Mouse (Mus musculus) CD4-positive, CD25-positive, alpha-beta regulatory T cell, adult 2 months (primary cell): ENCODE results near the gene March5.
A peak's percentile ranks its signal among the peaks of the same experiment; 100 is the strongest.

Experiments
- DNase-seq: peaks from one replicate; pipeline ENCODE4 v3.0.0-alpha.2; 2012; ENCODE audit warnings: low read depth, low spot score

The March5 gene

DNA sequence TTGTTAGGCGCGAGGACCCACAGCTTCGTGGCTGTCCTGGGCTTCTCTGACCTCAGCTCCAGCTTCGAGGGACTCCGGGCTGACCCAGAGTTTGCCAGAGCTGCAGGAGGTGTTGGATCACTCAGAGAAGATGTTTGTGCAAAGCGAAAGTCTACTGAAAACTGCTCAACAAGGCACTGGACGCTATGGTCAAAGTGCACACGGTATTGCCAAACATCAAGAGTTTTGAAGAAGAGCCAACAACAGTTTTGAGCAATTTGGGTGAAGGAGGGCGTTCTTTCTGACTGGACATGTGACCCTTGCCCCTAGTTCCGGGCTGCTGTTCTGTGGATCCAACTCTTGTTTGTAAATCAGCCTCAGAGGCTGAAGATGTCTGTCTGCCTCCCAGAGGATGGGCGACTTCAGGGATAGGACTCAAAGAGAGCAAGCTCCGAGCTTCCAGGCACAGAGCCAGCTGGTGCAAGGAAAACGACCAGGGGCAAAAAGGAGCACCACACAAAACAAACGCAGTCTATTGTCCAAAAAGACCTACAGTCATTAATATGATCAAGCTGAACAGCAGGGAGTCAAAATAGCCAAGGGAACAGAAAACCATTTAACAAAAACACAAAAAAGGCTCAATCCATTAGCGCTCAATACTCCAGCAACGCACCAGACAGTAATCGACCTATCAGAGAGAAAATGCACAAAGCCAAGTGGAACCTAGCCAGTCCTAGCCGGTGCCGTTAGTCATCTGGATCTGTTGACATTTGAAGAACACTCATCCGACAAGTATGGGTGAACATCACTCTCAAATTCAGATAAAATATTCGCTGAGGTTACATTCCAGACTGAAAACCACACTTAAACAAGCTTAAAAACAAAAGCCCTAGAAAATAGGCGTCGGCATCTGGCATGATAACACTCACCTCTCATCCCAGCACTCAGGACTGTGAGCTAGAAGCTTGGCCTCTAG is 56.9 kb downstream of the March5 start:
- DNase-seq: no peak

DNA sequence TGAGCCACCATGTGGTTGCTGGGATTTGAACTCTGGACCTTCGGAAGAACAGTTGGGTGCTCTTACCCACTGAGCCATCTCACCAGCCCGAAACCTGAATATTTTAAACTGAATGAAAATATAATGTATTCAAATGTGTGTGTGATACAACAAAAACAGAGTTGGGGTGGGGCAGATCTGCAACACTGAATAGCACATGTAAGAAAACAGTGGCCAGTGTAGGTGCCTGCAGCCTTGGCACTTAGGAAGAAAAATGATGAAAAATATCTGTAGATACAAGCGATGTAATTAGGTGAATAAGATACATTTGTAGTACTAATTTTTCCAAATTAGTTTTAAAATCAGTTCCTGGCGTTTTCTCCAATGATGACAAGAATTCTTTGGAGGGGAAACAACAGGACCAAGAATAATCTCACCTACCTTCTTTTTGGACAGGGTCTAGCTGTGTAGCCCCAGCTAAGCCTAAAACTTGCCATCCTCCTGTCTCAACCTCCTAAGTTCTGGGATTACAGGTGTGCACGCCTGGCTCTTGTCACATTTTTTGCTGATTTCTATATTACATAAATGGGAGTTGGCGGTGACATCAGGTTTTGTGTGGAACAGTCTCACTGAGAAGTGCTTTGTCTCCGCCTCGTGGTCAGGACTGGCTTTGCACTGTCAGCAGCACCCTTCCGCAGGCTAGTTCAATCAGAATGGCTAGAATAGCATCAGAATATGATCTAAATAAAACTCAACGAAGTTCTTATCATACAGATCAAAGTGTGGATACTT is 58.2 kb downstream of the March5 start:
- peak; percentile 81 for DNase-seq

DNA sequence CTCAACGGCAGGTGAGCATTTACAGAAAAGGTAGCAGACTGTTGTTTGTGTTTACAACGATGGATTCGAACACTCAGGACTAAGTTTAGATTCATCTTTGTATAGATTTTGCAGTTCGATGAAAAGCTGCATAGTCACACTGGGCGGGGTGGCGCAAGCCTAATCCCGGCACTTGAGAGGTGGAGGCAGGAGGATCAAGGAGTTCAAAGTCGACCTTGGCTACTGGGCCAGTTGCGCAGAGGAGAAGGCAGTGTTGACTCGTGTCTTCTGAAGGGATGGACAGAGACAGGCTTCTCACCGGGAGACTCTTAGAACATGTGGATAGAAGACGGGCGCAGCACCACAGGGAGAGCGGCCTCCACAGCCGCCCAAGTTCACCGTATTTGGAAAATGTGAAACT is 61.8 kb downstream of the March5 start:
- no peak for DNase-seq
